Mouse (Mus musculus): ENCODE measurements around the gene Errfi1. TPM values are rescaled to one million over a fixed set of nuclear protein-coding genes. Genes with fewer than 3 reads are reported as not detected.
A peak's percentile ranks its signal among the peaks of the same experiment; 100 is the strongest.

Gene Errfi1
- polyA plus RNA-seq, 1 experiment: 14.7 TPM

DNA sequence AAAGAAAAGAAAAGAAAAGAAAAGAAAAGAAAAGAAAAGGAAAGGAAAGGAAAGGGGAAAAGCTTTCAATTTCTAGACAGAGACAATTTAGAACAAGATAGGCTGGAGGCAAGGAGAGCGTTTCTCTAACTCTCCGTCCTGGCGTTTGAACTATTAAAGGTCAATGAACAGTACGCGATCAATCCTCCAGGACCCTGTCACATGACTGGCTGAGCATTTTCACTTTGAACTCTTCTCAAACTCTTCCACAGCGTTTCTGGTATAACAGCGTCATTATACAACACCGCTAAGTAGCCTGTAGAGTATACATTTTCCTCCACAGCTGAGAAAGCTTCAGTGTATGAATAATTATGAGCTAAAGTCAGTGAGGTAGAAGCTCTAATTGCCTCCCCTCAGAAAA, 1.7 kb upstream of the Errfi1 start:
- Histone ChIP-seq H3K4me3 (replicated peaks; ENCODE audit: control insufficient read depth, low read depth, low read length) (no peak overlapping the region), H3K4me1 (ENCODE audit: control insufficient read depth, insufficient read depth, low read length) (no peaks in the 10 kb centered on the region), H3K27ac (ENCODE audit: control insufficient read depth, insufficient read depth, low read depth, low read length, poor library complexity) (no peak overlapping the region)
- TF ChIP-seq POLR2A (IDR thresholded peaks at IDR 0.05; ENCODE audit: borderline replicate concordance, control insufficient read depth, low read depth, low read length): no peak
- TF ChIP-seq CTCF (IDR thresholded peaks at IDR 0.05; ENCODE audit: control insufficient read depth, insufficient read depth, low read length): no peak
- 83% methylated on average over 8 of the region's 8 CpGs for WGBS

DNA sequence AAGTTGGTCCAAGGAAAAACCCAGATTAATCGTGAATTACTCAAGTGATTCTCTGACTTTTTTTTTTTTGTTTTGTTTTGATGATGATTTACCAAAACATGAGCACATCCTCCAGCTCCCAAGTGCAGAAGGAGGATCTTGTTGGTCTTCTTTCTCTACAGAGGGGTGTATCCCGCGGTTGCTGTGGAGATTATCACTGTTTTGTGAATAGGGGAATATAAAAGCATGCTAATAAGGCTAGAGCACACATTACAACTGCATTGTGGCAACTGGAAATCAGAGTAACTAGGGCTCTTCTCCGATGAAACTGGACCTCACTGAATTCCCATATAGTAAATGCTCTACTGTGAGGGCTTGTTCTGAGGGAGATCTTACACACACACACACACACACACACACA, 1.2 kb upstream of the Errfi1 start:
- 70% methylated on average over 4 of the region's 4 CpGs for WGBS
- H3K27ac ChIP-seq (ENCODE audit: control insufficient read depth, insufficient read depth, low read depth, low read length, poor library complexity): no peak overlapping the region
- H3K4me1 ChIP-seq (ENCODE audit: control insufficient read depth, insufficient read depth, low read length): no peaks in the 10 kb centered on the region
- TF ChIP-seq POLR2A (IDR thresholded peaks at IDR 0.05; ENCODE audit: borderline replicate concordance, control insufficient read depth, low read depth, low read length) (no peak), CTCF (IDR thresholded peaks at IDR 0.05; ENCODE audit: control insufficient read depth, insufficient read depth, low read length) (no peak)
- H3K4me3 ChIP-seq (replicated peaks; ENCODE audit: control insufficient read depth, low read depth, low read length): no peak overlapping the region

DNA sequence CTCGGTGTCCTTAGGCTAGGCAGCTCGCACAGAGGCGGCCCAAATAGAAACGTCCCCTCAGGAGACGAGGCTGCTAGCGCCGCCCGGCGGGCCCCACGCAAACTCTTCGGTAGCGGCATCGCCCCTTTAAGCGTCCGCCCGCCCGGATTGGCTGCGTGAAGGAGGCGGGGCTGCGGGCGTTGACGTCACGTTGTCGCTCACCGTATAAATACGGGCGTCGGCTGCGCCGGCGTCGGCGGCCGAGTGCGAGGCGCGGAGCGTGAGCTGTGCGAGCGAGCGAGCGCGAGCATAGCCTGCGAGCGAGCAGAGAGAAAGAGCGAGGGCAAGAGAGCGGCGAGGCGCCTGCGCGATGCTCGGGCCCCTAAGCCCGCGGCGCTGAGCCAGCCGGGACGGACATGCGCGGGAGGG, 1.1 kb downstream of the Errfi1 start:
- H3K27ac ChIP-seq (ENCODE audit: control insufficient read depth, insufficient read depth, low read depth, low read length, poor library complexity): peak overlapping the region; percentile 74; the same call in 1 of the 2 replicates

DNA sequence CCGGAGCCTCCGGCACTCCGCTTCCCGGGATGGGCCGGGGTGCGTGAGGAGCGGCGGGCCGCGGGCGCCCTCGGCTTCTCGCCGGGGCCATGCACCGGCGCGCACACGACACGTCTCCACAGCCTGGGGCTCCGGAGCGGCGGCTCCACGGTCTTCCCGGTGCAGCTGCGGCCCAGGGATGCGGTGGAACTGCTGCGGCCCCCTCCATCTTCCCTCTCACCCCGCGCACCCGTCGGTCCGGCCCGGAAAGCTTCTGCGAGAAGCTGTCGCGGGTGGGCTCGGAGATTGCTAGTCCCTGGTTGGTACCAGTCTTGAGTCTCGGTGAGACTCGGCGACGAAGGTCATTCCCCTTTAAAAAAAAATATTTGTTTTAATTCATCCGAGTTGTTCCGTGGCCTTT, 1.6 kb downstream of the Errfi1 start:
- Histone ChIP-seq H3K4me3 (replicated peaks; ENCODE audit: control insufficient read depth, low read depth, low read length) (peak overlapping the region; percentile 9), H3K27ac (ENCODE audit: control insufficient read depth, insufficient read depth, low read depth, low read length, poor library complexity) (no peak overlapping the region; the same call in 1 of the 2 replicates), H3K4me1 (ENCODE audit: control insufficient read depth, insufficient read depth, low read length) (no peaks in the 10 kb centered on the region)
- no peak for TF ChIP-seq CTCF (IDR thresholded peaks at IDR 0.05; ENCODE audit: control insufficient read depth, insufficient read depth, low read length)
- no peak for TF ChIP-seq POLR2A (IDR thresholded peaks at IDR 0.05; ENCODE audit: borderline replicate concordance, control insufficient read depth, low read depth, low read length)
- WGBS: 1% methylated on average over 40 of the region's 43 CpGs

More for the DNA sequence above, 1.1 kb downstream of the Errfi1 start:
- TF ChIP-seq POLR2A (IDR thresholded peaks at IDR 0.05; ENCODE audit: borderline replicate concordance, control insufficient read depth, low read depth, low read length) (peak; percentile 96; the same call in 1 of the 2 replicates), CTCF (IDR thresholded peaks at IDR 0.05; ENCODE audit: control insufficient read depth, insufficient read depth, low read length) (no peak)
- no peaks in the 10 kb centered on the region for H3K4me1 ChIP-seq (ENCODE audit: control insufficient read depth, insufficient read depth, low read length)
- peak overlapping the region; percentile 60 for H3K4me3 ChIP-seq (replicated peaks; ENCODE audit: control insufficient read depth, low read depth, low read length)
- under 1% methylated on average over 59 of the region's 59 CpGs for WGBS

DNA sequence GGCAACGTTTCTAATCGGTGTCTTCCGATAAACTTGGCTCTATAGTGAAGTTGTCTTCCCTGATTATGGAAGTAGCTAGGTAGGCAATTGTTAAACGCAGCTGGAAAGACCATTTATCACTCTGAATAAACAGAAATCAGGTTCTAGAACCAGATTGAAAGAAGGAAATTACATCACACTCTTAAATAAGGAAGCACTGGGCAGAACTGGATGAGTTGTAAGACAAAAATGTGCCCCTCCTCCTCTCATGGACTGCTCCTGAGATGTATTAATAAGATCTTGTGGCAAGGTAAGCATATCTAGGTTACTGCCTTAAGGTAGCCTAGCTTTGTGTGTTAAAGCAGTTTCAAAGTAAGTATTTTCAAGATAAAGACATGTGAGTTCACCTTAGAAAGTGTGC, 6.8 kb downstream of the Errfi1 start:
- 30% methylated on average over 4 of the region's 4 CpGs for WGBS
- no peak overlapping the region for H3K27ac ChIP-seq (ENCODE audit: control insufficient read depth, insufficient read depth, low read depth, low read length, poor library complexity)

DNA sequence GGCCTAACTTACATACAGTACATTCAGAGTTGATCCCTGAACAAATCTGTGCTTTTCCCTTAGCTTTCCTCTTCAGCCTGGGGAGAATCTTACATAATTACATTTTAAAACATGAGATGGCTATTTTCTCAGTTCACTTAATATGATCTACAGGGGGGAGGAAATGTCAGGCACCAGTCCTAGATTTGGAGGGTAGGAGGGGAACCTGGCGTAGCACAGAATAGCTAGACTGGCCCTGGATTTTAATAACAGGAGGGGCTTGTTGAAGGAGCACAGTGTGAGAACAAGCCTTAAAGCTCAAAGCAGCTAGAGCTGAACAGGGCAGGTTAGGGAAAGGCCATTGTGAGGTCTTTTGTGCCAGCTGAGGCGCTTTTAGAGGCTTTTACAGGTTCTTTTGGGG, 7.4 kb downstream of the Errfi1 start:
- 76% methylated on average over 2 of the region's 2 CpGs for WGBS
- no peak overlapping the region for H3K27ac ChIP-seq (ENCODE audit: control insufficient read depth, insufficient read depth, low read depth, low read length, poor library complexity)

More for the DNA sequence above, 6.8 kb downstream of the Errfi1 start:
- TF ChIP-seq POLR2A (IDR thresholded peaks at IDR 0.05; ENCODE audit: borderline replicate concordance, control insufficient read depth, low read depth, low read length) (no peak), CTCF (IDR thresholded peaks at IDR 0.05; ENCODE audit: control insufficient read depth, insufficient read depth, low read length) (no peak)
- Histone ChIP-seq H3K4me3 (replicated peaks; ENCODE audit: control insufficient read depth, low read depth, low read length) (no peak overlapping the region), H3K4me1 (ENCODE audit: control insufficient read depth, insufficient read depth, low read length) (no peaks in the 10 kb centered on the region; the same call in 1 of the 2 replicates)

DNA sequence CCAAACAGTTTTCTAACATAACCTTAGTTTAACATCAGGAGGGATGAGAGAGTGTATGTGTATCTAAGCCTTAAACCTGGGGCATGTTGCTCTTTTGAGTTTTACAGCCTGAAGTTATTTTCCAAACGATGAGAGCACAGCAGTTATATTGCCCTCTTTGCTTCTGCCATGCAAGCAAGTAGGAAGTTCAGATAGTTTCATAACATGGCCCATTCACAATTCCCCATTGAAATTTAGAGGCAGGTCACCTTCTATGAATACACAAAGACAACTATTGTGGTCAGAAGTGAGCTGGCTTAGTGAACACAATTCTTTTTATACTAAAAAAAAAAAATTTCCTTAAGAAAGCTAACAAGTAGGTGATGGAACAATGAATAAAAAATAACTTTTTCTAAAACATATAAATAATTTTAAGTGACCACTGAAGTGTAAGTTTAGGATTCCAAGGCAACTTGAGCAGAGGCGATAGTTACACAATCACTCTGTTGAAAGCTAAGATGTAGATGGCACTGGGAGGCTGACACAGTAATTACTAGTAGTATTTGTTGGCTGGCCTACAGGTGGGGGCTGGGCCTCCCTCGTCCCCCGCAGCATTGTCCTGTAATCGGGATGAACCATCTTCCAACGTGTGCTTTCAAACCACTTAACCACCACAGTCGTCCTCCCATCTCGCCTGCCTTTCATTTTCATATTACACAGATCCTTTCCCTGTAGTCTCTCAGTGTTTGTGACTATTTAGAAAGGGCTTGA, 9.1 kb downstream of the Errfi1 start:
- TF ChIP-seq POLR2A (IDR thresholded peaks at IDR 0.05; ENCODE audit: borderline replicate concordance, control insufficient read depth, low read depth, low read length): no peak
- TF ChIP-seq CTCF (IDR thresholded peaks at IDR 0.05; ENCODE audit: control insufficient read depth, insufficient read depth, low read length): no peak
- no peak overlapping the region for H3K4me3 ChIP-seq (replicated peaks; ENCODE audit: control insufficient read depth, low read depth, low read length)
- H3K27ac ChIP-seq (ENCODE audit: control insufficient read depth, insufficient read depth, low read depth, low read length, poor library complexity): no peak overlapping the region
- WGBS: 70% methylated on average over 8 of the region's 8 CpGs
- no peaks in the 10 kb centered on the region; the same call in 1 of the 2 replicates for H3K4me1 ChIP-seq (ENCODE audit: control insufficient read depth, insufficient read depth, low read length)

More for the DNA sequence above, 7.4 kb downstream of the Errfi1 start:
- Histone ChIP-seq H3K4me1 (ENCODE audit: control insufficient read depth, insufficient read depth, low read length) (no peaks in the 10 kb centered on the region; the same call in 1 of the 2 replicates), H3K4me3 (replicated peaks; ENCODE audit: control insufficient read depth, low read depth, low read length) (no peak overlapping the region)
- no peak for TF ChIP-seq CTCF (IDR thresholded peaks at IDR 0.05; ENCODE audit: control insufficient read depth, insufficient read depth, low read length)
- no peak for TF ChIP-seq POLR2A (IDR thresholded peaks at IDR 0.05; ENCODE audit: borderline replicate concordance, control insufficient read depth, low read depth, low read length)

DNA sequence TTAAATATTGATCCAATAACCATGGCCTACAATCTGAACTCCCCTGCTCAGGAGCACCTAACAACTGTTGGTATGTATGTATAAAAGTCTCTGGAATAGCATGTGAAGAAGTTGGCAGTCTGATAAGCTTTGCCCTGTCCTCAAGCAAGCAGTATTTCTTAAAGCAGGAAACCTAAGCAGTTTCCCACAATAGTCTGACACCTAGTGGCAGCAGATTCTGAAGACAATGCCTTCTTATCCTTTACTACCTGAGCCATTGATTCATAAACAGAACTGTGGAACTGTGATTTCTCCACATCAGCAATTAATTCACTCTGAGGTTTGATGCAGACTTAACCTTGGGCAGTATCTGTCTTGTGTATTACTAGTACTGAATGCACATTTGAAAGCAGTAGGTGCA, 11.7 kb downstream of the Errfi1 start:
- Histone ChIP-seq H3K4me1 (ENCODE audit: control insufficient read depth, insufficient read depth, low read length) (no peaks in the 10 kb centered on the region; the same call in 1 of the 2 replicates), H3K4me3 (replicated peaks; ENCODE audit: control insufficient read depth, low read depth, low read length) (no peak overlapping the region), H3K27ac (ENCODE audit: control insufficient read depth, insufficient read depth, low read depth, low read length, poor library complexity) (no peak overlapping the region)
- TF ChIP-seq POLR2A (IDR thresholded peaks at IDR 0.05; ENCODE audit: borderline replicate concordance, control insufficient read depth, low read depth, low read length) (no peak), CTCF (IDR thresholded peaks at IDR 0.05; ENCODE audit: control insufficient read depth, insufficient read depth, low read length) (no peak)
